Mouse (Mus musculus) limb, embryonic 12.5 days (tissue): ENCODE results near the gene Spata13. TPM values are rescaled to one million over a fixed set of nuclear protein-coding genes. Genes with fewer than 3 reads are reported as not detected.

Experiments used
- ATAC-seq: fragments of 200-750 bp; cut with Nextera tagmentation; 2 replicates; pipeline ENCODE4 v1.8.0; 2017; ENCODE audit warnings: low read depth, moderate TSS enrichment; ENCODE audit not compliant: insufficient number of reproducible peaks, insufficient read depth, low FRiP score, low TSS enrichment
- H3K27ac ChIP-seq: fragments of 300-500 bp; sonication (generic); 2 replicates; pipeline ENCODE4 v1.5.1; 2016; ENCODE audit warnings: mild to moderate bottlenecking, moderate library complexity
- H3K27me3 ChIP-seq: fragments of 300-500 bp; sonication (generic); 2 replicates; pipeline ENCODE4 v1.6.1; 2016; ENCODE audit warnings: mild to moderate bottlenecking, moderate library complexity
- H3K36me3 ChIP-seq: fragments of 300-500 bp; sonication (generic); 2 replicates; pipeline ENCODE4 v1.6.1; 2016; ENCODE audit warnings: mild to moderate bottlenecking, moderate library complexity
- H3K4me1 ChIP-seq: fragments of 300-500 bp; sonication (generic); replicated peaks from 2 replicates; pipeline ENCODE4 v1.6.1; 2016
- H3K4me2 ChIP-seq: fragments of 300-500 bp; sonication (generic); 2 replicates; pipeline ENCODE4 v1.6.1; 2016; ENCODE audit warnings: mild to moderate bottlenecking, moderate library complexity
- H3K4me3 ChIP-seq: fragments of 300-500 bp; sonication (generic); replicated peaks from 2 replicates; pipeline ENCODE4 v1.5.1; 2016; ENCODE audit warnings: mild to moderate bottlenecking
- H3K9ac ChIP-seq: fragments of 300-500 bp; sonication (generic); replicated peaks from 2 replicates; pipeline ENCODE4 v1.6.1; 2016; ENCODE audit warnings: mild to moderate bottlenecking, moderate library complexity
- H3K9me3 ChIP-seq: fragments of 300-500 bp; sonication (generic); 2 replicates; pipeline ENCODE4 v1.6.1; 2016; ENCODE audit warnings: mild to moderate bottlenecking, moderate library complexity
- WGBS: fragments of 180-500 bp; shearing (Covaris S2); methylation state at CpG from one replicate; pipeline ENCODE4 v1.1.7; 2016; 5-methylcytosine and 5-hydroxymethylcytosine counted together
- polyA plus RNA-seq: library from polyadenylated mRNA; unstranded; fragments of >200 nt; fragmentation: Nextera tagmentation; extraction: Ambion mirVana; gene quantifications from 2 replicates; pipeline ENCODE4 v1.2.1, GENCODE M21; 2016

Gene Spata13
- polyA plus RNA-seq, 1 experiment from 2014 or later = 14.2 TPM

GRCm38 (mm10) chr14:60809881-60810280 is 176.1 kb downstream of the Spata13 start:
- WGBS = 91% methylated on average over 8 of the region's 8 CpGs
- Histone ChIP-seq H3K36me3 (peaks cover 47% of the 10 kb centered on the region), H3K4me1 (0 out of 2 replicates have a peak, but pooled peaks cover 12% of the 10 kb centered on the region), H3K4me3 (no peak overlapping the region), H3K27ac (no peak overlapping the region), H3K4me2 (no peak overlapping the region), H3K9me3 (no peaks in the 10 kb centered on the region), H3K9ac (no peak overlapping the region), H3K27me3 (no peaks in the 10 kb centered on the region)
- no peak for ATAC-seq

- no peaks in the 10 kb centered on the region for H3K9me3 ChIP-seq
- no peak overlapping the region for H3K4me2 ChIP-seq
- no peak overlapping the region for H3K4me3 ChIP-seq
- H3K36me3 ChIP-seq = peaks cover 55% of the 10 kb centered on the region
- ATAC-seq = no peak
- no peak overlapping the region for H3K9ac ChIP-seq
- 0 out of 2 replicates have a peak, but pooled peaks cover 9% of the 10 kb centered on the region for H3K4me1 ChIP-seq
- no peak overlapping the region for H3K27ac ChIP-seq
- WGBS = 86% methylated on average over 4 of the region's 4 CpGs
- H3K27me3 ChIP-seq = no peaks in the 10 kb centered on the region
Measured at GRCm38 (mm10) chr14:60811547-60811946, 177.7 kb downstream of the Spata13 start.

Other genes starting within 250 kb of the Spata13 start
- 0.45 and 0.50 TPM in 2 replicates for gene C1qtnf9, start 134.1 kb downstream of the Spata13 start, polyA plus RNA-seq
- gene Mipep, start 150.6 kb downstream of the Spata13 start, polyA plus RNA-seq = 23.7 and 24.3 TPM in 2 replicates